ENCODE assay signal across 8 mouse cellular contexts in the genomic region with DNA sequence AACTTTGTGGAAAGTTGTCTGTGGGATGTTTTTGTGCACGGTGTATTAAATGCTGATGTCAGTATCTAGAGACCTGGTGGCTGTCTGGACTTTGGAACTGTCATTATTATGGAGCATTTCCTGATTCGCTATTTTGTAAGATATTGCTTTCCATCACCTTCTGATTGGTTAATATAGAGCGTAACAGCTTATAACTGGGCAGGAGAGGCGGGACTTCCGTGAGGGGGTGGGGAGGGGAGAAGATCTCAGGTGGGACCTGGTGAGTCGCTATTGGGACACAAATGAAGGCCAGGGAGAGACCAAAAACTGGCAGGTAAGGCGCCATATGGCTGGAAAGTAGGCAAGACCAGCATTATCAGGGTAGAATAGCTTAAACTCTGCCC. TPM values are rescaled to one million over a fixed set of nuclear protein-coding genes. Genes with fewer than 3 reads are reported as not detected.
DNase-seq lines count a peak whose midpoint lies in the region; ATAC-seq lines count a peak whose summit lies in the region.

No protein-coding gene starts in this region.

- no peak overlapping the region for H3K27ac ChIP-seq in heart, embryonic 11.5 days (ENCODE audit: low read depth, low read length)
- no peak overlapping the region for H3K27ac ChIP-seq in embryonic facial prominence, embryonic 13.5 days
- H3K27ac ChIP-seq in intestine, embryonic 16.5 days (ENCODE audit: low read length), result peak overlapping the region; percentile 57

- no peaks in the 10 kb centered on the region for H3K36me3 ChIP-seq in heart, embryonic 11.5 days (ENCODE audit: control insufficient read depth, insufficient read depth, low read length)
- no peaks in the 10 kb centered on the region for H3K36me3 ChIP-seq in embryonic facial prominence, embryonic 13.5 days
- no peaks in the 10 kb centered on the region for H3K36me3 ChIP-seq in intestine, embryonic 16.5 days (ENCODE audit: control insufficient read depth, insufficient read depth, low read length)

- H3K27me3 ChIP-seq in heart, embryonic 11.5 days (ENCODE audit: control insufficient read depth, insufficient read depth, low read length), result no peaks in the 10 kb centered on the region
- H3K27me3 ChIP-seq in embryonic facial prominence, embryonic 13.5 days, result no peaks in the 10 kb centered on the region
- no peaks in the 10 kb centered on the region for H3K27me3 ChIP-seq in intestine, embryonic 16.5 days (replicated peaks; ENCODE audit: control insufficient read depth, insufficient read depth, low read length)

- H3K4me2 ChIP-seq in heart, embryonic 11.5 days, result peak overlapping the region; percentile 55
- H3K4me2 ChIP-seq in embryonic facial prominence, embryonic 13.5 days, result peak overlapping the region; percentile 45
- peak overlapping the region; percentile 45 for H3K4me2 ChIP-seq in intestine, embryonic 16.5 days (ENCODE audit: low read depth, low read length)

- H3K4me3 ChIP-seq in heart, embryonic 11.5 days (ENCODE audit: low read depth, low read length), result peak overlapping the region; percentile 30
- H3K4me3 ChIP-seq in embryonic facial prominence, embryonic 13.5 days, result peak overlapping the region; percentile 23
- H3K4me3 ChIP-seq in intestine, embryonic 16.5 days (ENCODE audit: low read length), result peak overlapping the region; percentile 31

- H3K9ac ChIP-seq in heart, embryonic 11.5 days (ENCODE audit: low read depth, low read length), result peak overlapping the region; percentile 61; the same call in 1 of the 2 replicates
- no peak overlapping the region for H3K9ac ChIP-seq in embryonic facial prominence, embryonic 13.5 days
- 0 out of 2 replicates have a peak overlapping the region, but pooled peaks have one; percentile 33 for H3K9ac ChIP-seq in intestine, embryonic 16.5 days (ENCODE audit: low read depth, low read length)

- 49% methylated on average over 7 of the region's 7 CpGs for WGBS in heart, embryonic 11.5 days (ENCODE audit: insufficient replicate concordance)
- 54% methylated on average over 7 of the region's 7 CpGs for WGBS in embryonic facial prominence, embryonic 13.5 days
- 47% methylated on average over 7 of the region's 7 CpGs for WGBS in intestine, embryonic 16.5 days

- H3K4me1 ChIP-seq in heart, embryonic 11.5 days (ENCODE audit: control insufficient read depth, insufficient read depth, low read length), result peaks cover 22% of the 10 kb centered on the region
- H3K4me1 ChIP-seq in embryonic facial prominence, embryonic 13.5 days, result peaks cover 23% of the 10 kb centered on the region
- H3K4me1 ChIP-seq in intestine, embryonic 16.5 days (ENCODE audit: control insufficient read depth, insufficient read depth, low read length), result 0 out of 2 replicates have a peak, but pooled peaks cover 7% of the 10 kb centered on the region

- intact Hi-C loops in left cerebral cortex, postnatal 10 days (cut with DNase I), result no loop called here

- DNase-seq in heart, postnatal 4 days, result no peak
- DNase-seq in lung, postnatal 10 days, result peak; percentile 25
- DNase-seq in left cerebral cortex, postnatal 10 days (ENCODE audit: extremely low spot score in 1 of 2, low spot score in 2 of 2), result no peak
- no peak for DNase-seq in adipocyte (ENCODE audit: low spot score)
- no peak for DNase-seq in cerebellum, adult 8-10 months

- ATAC-seq in heart, embryonic 11.5 days (replicated peaks; ENCODE audit: insufficient number of reproducible peaks, low FRiP score, low TSS enrichment), result peak; percentile 50; the same call in 1 of the 2 replicates
- ATAC-seq in embryonic facial prominence, embryonic 13.5 days (ENCODE audit: insufficient number of reproducible peaks, insufficient read depth, low FRiP score, low TSS enrichment, low read depth), result no peak
- ATAC-seq in intestine, embryonic 16.5 days, result peak; percentile 91

- no peaks in the 10 kb centered on the region for H3K9me3 ChIP-seq in heart, embryonic 11.5 days (replicated peaks; ENCODE audit: control insufficient read depth, low read length)
- no peaks in the 10 kb centered on the region for H3K9me3 ChIP-seq in embryonic facial prominence, embryonic 13.5 days
- no peaks in the 10 kb centered on the region for H3K9me3 ChIP-seq in intestine, embryonic 16.5 days (ENCODE audit: control insufficient read depth, low read length)

RNA-seq across cellular contexts. Expression of a gene that starts 7.8 kb away (rescaled TPM):
- polyA plus RNA-seq in heart, embryonic 11.5 days (2014; fragmentation: Nextera tagmentation; extraction: Ambion mirVana), result not detected in 2 replicates
- not detected for total RNA-seq in heart, postnatal 4 days (2021)
- polyA plus RNA-seq in embryonic facial prominence, embryonic 13.5 days (2015; fragmentation: Nextera tagmentation; extraction: Ambion mirVana), result not detected in 2 replicates
- polyA plus RNA-seq in intestine, embryonic 16.5 days (2015; fragmentation: Nextera tagmentation; extraction: Ambion mirVana), result not detected in 2 replicates
- total RNA-seq in left cerebral cortex, postnatal 10 days (2021), result not detected
